Mouse (Mus musculus) bone marrow, adult 2 months (tissue): ENCODE results near the gene Limk2.

Experiments
- CTCF ChIP-seq: fragments of 200-500 bp; IDR thresholded peaks from 2 replicates; pipeline ENCODE4 v1.5.1; 2011; ENCODE audit warnings: low read length, control low read depth; ENCODE audit not compliant: control insufficient read depth, insufficient read depth
- POLR2A ChIP-seq: fragments of 200-500 bp; IDR thresholded peaks from 2 replicates; pipeline ENCODE4 v1.6.1; 2011; ENCODE audit warnings: low read depth, mild to moderate bottlenecking, control low read depth, low read length, borderline replicate concordance; ENCODE audit not compliant: control insufficient read depth

GRCm38 (mm10) chr11:3335651-3336216, 73.3 kb downstream of the Limk2 start:
- TF ChIP-seq CTCF (no peak), POLR2A (no peak)
